Mouse (Mus musculus): ENCODE measurements around the gene Ltbp1. TPM values are rescaled to one million over a fixed set of nuclear protein-coding genes. Genes with fewer than 3 reads are reported as not detected.

Gene Ltbp1
- total and polyA plus RNA-seq, 3 experiments: 0.01 to 0.04 TPM; not detected in 1

DNA sequence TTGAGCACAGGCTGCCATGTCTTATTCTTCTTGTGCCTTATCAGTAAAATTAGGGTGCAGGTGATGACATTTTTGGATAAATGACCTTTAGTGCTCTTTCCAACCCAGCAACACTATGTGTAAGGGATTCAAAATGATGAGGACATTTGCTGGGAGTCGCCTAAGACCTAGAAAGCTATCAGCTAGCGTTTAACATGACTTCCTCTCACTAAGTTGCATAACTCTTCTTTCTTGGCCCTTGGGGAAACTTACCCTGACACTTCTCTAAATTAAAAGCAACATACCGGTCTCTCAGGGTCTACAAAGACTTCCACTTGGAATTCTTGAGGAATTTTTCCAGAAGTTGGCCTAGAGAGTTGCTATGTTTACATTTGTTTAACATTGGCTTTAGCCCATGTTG lies 348.0 kb downstream of the Ltbp1 start:
- TF ChIP-seq ETS1 (IDR thresholded peaks at IDR 0.05; ENCODE audit: low read depth, low read length) (no peak), SIN3A (IDR thresholded peaks at IDR 0.05; ENCODE audit: low read length) (no peak), EP300 (IDR thresholded peaks at IDR 0.05; ENCODE audit: low read depth in 1 of 2, low read length in 2 of 2) (no peak), HCFC1 (IDR thresholded peaks at IDR 0.05; ENCODE audit: low read depth, low read length) (no peak), ELF1 (IDR thresholded peaks at IDR 0.05; ENCODE audit: low read depth, low read length) (no peak), POLR2A (IDR thresholded peaks at IDR 0.05; ENCODE audit: control insufficient read depth in 1 of 2, insufficient read depth in 1 of 2, low read depth in 1 of 2, low read length in 2 of 2, poor library complexity in 1 of 2) (no peak), POLR2AphosphoS5 (IDR thresholded peaks at IDR 0.05; ENCODE audit: borderline replicate concordance, low read depth, low read length) (no peak), MAX (IDR thresholded peaks at IDR 0.05; ENCODE audit: low read length) (no peak)
- H3K36me3 ChIP-seq (ENCODE audit: control insufficient read depth in 1 of 2, insufficient read depth in 2 of 2, low read length in 2 of 2): no peaks in the 10 kb centered on the region
- no peaks in the 10 kb centered on the region for H3K9me3 ChIP-seq (replicated peaks; ENCODE audit: insufficient read depth, low read length)
- no peak overlapping the region for H3K4me3 ChIP-seq (ENCODE audit: control insufficient read depth in 1 of 2, insufficient read depth in 1 of 2, low read depth in 2 of 2, low read length in 2 of 2)
- no peaks in the 10 kb centered on the region for H3K4me1 ChIP-seq (ENCODE audit: control insufficient read depth in 1 of 2, insufficient read depth in 2 of 2, low read length in 2 of 2)
- 0 out of 4 replicates have a peak, but pooled peaks cover 0 to 1% of the 10 kb centered on the region in 2 experiments for H3K27me3 ChIP-seq (ENCODE audit: control insufficient read depth in 1 of 2, insufficient read depth in 2 of 2, low read length in 2 of 2)
- no peak overlapping the region for H3K9ac ChIP-seq (ENCODE audit: control insufficient read depth, low read depth, low read length, poor library complexity, severe bottlenecking)
- H3K27ac ChIP-seq (ENCODE audit: control insufficient read depth, low read depth, low read length): no peak overlapping the region
- no peak for DNase-seq (ENCODE audit: low read depth, low spot score)
- no peaks in the 10 kb centered on the region for H3K79me2 ChIP-seq (ENCODE audit: control insufficient read depth, insufficient read depth, low read length, poor library complexity)

DNA sequence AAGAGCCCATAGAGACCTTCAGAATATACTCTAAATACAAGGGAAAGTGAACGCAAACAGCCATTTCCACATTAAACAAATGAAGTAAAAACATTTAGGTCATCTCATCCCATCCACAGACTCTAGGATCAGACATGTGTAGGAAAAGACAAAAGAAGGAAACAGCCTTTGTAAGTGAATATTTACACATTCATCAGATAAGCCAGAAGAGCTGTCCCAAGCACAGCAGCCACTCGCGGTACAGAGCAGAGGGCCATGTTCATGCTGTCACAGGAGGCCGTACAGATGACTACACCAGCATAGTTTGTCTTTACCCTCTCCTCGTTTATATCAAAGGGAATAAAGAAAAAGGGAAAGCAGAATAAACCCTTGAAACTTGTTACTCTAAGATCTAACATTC lies 350.1 kb downstream of the Ltbp1 start:
- no peaks in the 10 kb centered on the region for H3K79me2 ChIP-seq (ENCODE audit: control insufficient read depth, insufficient read depth, low read length, poor library complexity)
- H3K9me3 ChIP-seq (replicated peaks; ENCODE audit: insufficient read depth, low read length): no peaks in the 10 kb centered on the region
- no peak overlapping the region for H3K4me3 ChIP-seq (ENCODE audit: control insufficient read depth in 1 of 2, insufficient read depth in 1 of 2, low read depth in 2 of 2, low read length in 2 of 2)
- no peaks in the 10 kb centered on the region for H3K4me1 ChIP-seq (ENCODE audit: control insufficient read depth in 1 of 2, insufficient read depth in 2 of 2, low read length in 2 of 2)
- H3K27me3 ChIP-seq (ENCODE audit: control insufficient read depth in 1 of 2, insufficient read depth in 2 of 2, low read length in 2 of 2): 0 out of 4 replicates have a peak, but pooled peaks cover 0 to 1% of the 10 kb centered on the region in 2 experiments
- no peak overlapping the region for H3K27ac ChIP-seq (ENCODE audit: control insufficient read depth, low read depth, low read length)
- H3K9ac ChIP-seq (ENCODE audit: control insufficient read depth, low read depth, low read length, poor library complexity, severe bottlenecking): no peak overlapping the region
- no peak for DNase-seq (ENCODE audit: low read depth, low spot score)
- no peak for TF ChIP-seq MYC (IDR thresholded peaks at IDR 0.05; ENCODE audit: low read depth, low read length)
- TF ChIP-seq CHD1 (IDR thresholded peaks at IDR 0.05; ENCODE audit: low read depth, low read length): no peak
- no peak for TF ChIP-seq CHD2 (IDR thresholded peaks at IDR 0.05; ENCODE audit: low read length)
- no peaks in the 10 kb centered on the region for H3K36me3 ChIP-seq (ENCODE audit: control insufficient read depth in 1 of 2, insufficient read depth in 2 of 2, low read length in 2 of 2)

- no peak overlapping the region for H3K27ac ChIP-seq (ENCODE audit: control insufficient read depth, low read depth, low read length)
- H3K36me3 ChIP-seq (ENCODE audit: control insufficient read depth in 1 of 2, insufficient read depth in 2 of 2, low read length in 2 of 2): no peaks in the 10 kb centered on the region
- DNase-seq (ENCODE audit: low read depth, low spot score): no peak
- no peaks in the 10 kb centered on the region for H3K4me1 ChIP-seq (ENCODE audit: control insufficient read depth in 1 of 2, insufficient read depth in 2 of 2, low read length in 2 of 2)
- H3K4me3 ChIP-seq (ENCODE audit: control insufficient read depth in 1 of 2, insufficient read depth in 1 of 2, low read depth in 2 of 2, low read length in 2 of 2): no peak overlapping the region
- H3K79me2 ChIP-seq (ENCODE audit: control insufficient read depth, insufficient read depth, low read length, poor library complexity): no peaks in the 10 kb centered on the region
- no peak for TF ChIP-seq KAT2A (conservative IDR thresholded peaks at IDR 0.05; ENCODE audit: low read depth, low read length)
- TF ChIP-seq NELFE (IDR thresholded peaks at IDR 0.05; ENCODE audit: low read depth, low read length): no peak
- H3K9ac ChIP-seq (ENCODE audit: control insufficient read depth, low read depth, low read length, poor library complexity, severe bottlenecking): no peak overlapping the region
- no peaks in the 10 kb centered on the region for H3K9me3 ChIP-seq (replicated peaks; ENCODE audit: insufficient read depth, low read length)
- H3K27me3 ChIP-seq (ENCODE audit: control insufficient read depth in 1 of 2, insufficient read depth in 2 of 2, low read length in 2 of 2): 0 out of 4 replicates have a peak, but pooled peaks cover 0 to under 1% of the 10 kb centered on the region in 2 experiments
Observed at GRCm38 (mm10) chr17:75360111-75360510, 354.7 kb downstream of the Ltbp1 start.

All from MEL (cell line).